Mouse (Mus musculus): ENCODE measurements around the gene Ubxn4.

DNA sequence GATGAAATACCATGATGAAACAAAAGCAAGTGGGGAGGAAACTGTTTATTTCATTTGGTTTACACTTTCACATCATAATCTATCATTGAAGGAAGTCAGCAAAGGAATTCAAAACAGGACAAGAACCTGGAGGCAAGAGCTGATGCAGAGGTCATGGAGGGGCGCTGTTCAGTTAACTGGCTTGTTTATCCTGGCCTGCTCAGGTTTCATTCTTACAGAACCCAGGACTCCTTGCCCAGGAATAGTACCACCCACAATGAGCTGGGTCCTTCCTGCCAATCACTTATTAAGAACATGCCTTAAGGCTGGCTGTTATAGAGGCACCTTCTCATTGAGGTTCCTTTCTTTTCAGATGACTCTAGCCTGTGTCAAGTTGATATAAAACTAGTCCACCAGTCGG lies 49.8 kb upstream of the Ubxn4 start:
- TF ChIP-seq CTCF (IDR thresholded peaks at IDR 0.05; ENCODE audit: extremely low read depth, insufficient read depth, low read length) (no peak), POLR2A (IDR thresholded peaks at IDR 0.05; ENCODE audit: extremely low read depth, insufficient read depth, low read length) (no peak)

Data from cortical plate, adult 2 months (tissue).